Mouse (Mus musculus): ENCODE measurements around the gene Sac3d1.
A peak's percentile ranks its signal among the peaks of the same experiment; 100 is the strongest.

DNA sequence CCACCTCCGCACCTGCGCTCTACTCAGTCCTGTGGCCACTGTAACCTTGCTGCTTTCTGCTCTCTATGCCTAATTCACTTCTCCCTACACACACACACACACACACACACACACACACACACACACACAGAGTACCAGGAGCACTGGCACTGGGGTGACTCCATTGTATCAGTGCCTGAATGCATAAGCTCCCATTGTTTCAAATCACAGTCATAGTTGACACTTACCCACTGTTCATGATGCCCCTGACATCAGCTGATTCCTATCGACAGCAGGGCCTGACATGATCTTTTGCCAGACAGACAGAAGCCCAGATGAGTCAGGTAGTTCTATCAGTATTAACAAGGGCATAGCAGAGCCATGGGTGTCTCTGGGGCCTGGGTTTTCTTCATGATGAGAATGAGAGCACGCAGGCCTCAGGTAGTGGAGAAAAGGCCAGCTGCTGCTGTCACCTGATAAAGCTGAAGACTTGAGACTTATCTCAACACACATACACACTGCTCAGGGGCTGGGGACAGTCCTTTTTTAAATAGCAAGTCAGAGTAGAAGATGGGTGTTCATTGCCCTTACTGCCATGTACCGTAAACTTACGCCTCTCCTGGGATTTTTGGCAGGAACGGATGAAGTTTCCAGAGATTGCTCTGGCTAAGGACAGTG, 13.8 kb upstream of the Sac3d1 start:
- no peak for TF ChIP-seq CTCF (IDR thresholded peaks at IDR 0.05; ENCODE audit: low read depth)
- peak; percentile 90 for TF ChIP-seq EP300 (IDR thresholded peaks at IDR 0.05; ENCODE audit: low read depth)

All from liver, embryonic 14.5 days (tissue).